Comparison of ENCODE assay signal across 24 mouse cellular contexts in the genomic region with DNA sequence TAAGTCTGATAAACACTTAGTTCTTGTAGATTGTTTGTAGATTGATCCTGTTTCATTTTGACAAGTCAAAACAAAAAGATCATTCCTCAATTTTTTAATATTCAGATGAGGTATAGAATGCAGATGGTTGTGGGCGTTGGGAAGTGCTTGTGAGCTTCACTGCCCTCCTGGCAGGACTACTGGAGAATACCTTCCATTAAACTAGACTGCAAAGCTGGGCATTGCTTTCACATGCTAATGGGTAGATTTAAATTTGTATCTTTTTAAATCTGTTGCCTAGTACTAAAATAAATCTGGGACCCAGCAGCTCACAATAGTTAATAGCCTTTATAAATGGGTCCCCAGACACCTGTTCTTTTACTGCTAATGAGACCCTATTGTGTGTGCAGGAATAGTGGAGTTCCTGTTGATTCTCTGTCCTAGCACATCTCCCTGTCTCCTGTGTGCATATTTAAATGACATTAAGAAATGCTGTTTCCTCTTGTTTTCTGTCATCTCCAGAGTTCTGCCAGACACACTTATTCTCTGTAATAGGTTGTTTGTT. TPM values are rescaled to one million over a fixed set of nuclear protein-coding genes. Genes with fewer than 3 reads are reported as not detected.
A peak's percentile ranks its signal among the peaks of the same experiment; 100 is the strongest.
DNase-seq lines count a peak whose midpoint lies in the region; ATAC-seq and TF ChIP-seq lines count a peak whose summit lies in the region.
"Had no signal": no experiment of that assay in that cellular context is flagged by ENCODE, and none has a peak within 500 bp of the region (broad histone marks: within the 10 kb centered on the region; RNA-seq: fewer than 3 reads in every experiment).

No protein-coding gene starts in this region.

- H3K4me1 ChIP-seq in hindbrain, embryonic 12.5 days = peaks cover 14% of the 10 kb centered on the region
- 0 out of 2 replicates have a peak, but pooled peaks cover 8% of the 10 kb centered on the region for H3K4me1 ChIP-seq in hindbrain, postnatal 0 days (ENCODE audit: insufficient read depth, low read length)
- no peaks in the 10 kb centered on the region for H3K4me1 ChIP-seq in ES-Bruce4 (ENCODE audit: control insufficient read depth, insufficient read depth, low read length)

- H3K27me3 ChIP-seq in hindbrain, embryonic 12.5 days = no peaks in the 10 kb centered on the region
- no peaks in the 10 kb centered on the region for H3K27me3 ChIP-seq in hindbrain, postnatal 0 days (ENCODE audit: insufficient read depth, low read length)
- no peaks in the 10 kb centered on the region for H3K27me3 ChIP-seq in ES-Bruce4 (ENCODE audit: control insufficient read depth, insufficient read depth, low read length, poor library complexity, severe bottlenecking)
- H3K27me3 ChIP-seq: embryonic facial prominence, embryonic 15.5 days; heart, embryonic 13.5 days; hindbrain, embryonic 15.5 days; kidney, embryonic 15.5 days; limb, embryonic 13.5 days; liver, embryonic 13.5 days had no signal

- no peak overlapping the region for H3K4me3 ChIP-seq in hindbrain, embryonic 12.5 days
- H3K4me3 ChIP-seq in hindbrain, postnatal 0 days (ENCODE audit: low read length) = no peak overlapping the region
- no peak overlapping the region for H3K4me3 ChIP-seq in ES-Bruce4 (ENCODE audit: low read depth, low read length)
- H3K4me3 ChIP-seq: embryonic facial prominence, embryonic 15.5 days; heart, embryonic 13.5 days; hindbrain, embryonic 15.5 days; kidney, embryonic 15.5 days; limb, embryonic 13.5 days; liver, embryonic 13.5 days had no signal

- H3K27ac ChIP-seq in hindbrain, embryonic 12.5 days = no peak overlapping the region
- H3K27ac ChIP-seq in hindbrain, postnatal 0 days = no peak overlapping the region
- H3K27ac ChIP-seq in ES-Bruce4 (ENCODE audit: insufficient read depth, low read length) = no peak overlapping the region
- H3K27ac ChIP-seq: embryonic facial prominence, embryonic 15.5 days; heart, embryonic 13.5 days; hindbrain, embryonic 15.5 days; kidney, embryonic 15.5 days; limb, embryonic 13.5 days; liver, embryonic 13.5 days had no signal

- H3K9me3 ChIP-seq in hindbrain, embryonic 12.5 days (replicated peaks) = no peaks in the 10 kb centered on the region
- no peaks in the 10 kb centered on the region for H3K9me3 ChIP-seq in hindbrain, postnatal 0 days (ENCODE audit: low read length)
- no peaks in the 10 kb centered on the region for H3K9me3 ChIP-seq in ES-Bruce4 (replicated peaks; ENCODE audit: control insufficient read depth, insufficient read depth, low read length, poor library complexity, severe bottlenecking)
- H3K9me3 ChIP-seq: embryonic facial prominence, embryonic 15.5 days; heart, embryonic 13.5 days; hindbrain, embryonic 15.5 days; kidney, embryonic 15.5 days; limb, embryonic 13.5 days; liver, embryonic 13.5 days had no signal

- H3K36me3 ChIP-seq in hindbrain, embryonic 12.5 days = no peaks in the 10 kb centered on the region
- H3K36me3 ChIP-seq in hindbrain, postnatal 0 days (ENCODE audit: insufficient read depth, low read length) = no peaks in the 10 kb centered on the region
- no peaks in the 10 kb centered on the region; the same call in 1 of the 2 replicates for H3K36me3 ChIP-seq in ES-Bruce4 (ENCODE audit: control insufficient read depth, insufficient read depth, low read length, poor library complexity, severe bottlenecking)
- H3K36me3 ChIP-seq: embryonic facial prominence, embryonic 15.5 days; heart, embryonic 13.5 days; hindbrain, embryonic 15.5 days; kidney, embryonic 15.5 days; limb, embryonic 13.5 days; liver, embryonic 13.5 days had no signal

- no peak overlapping the region for H3K4me2 ChIP-seq in hindbrain, embryonic 12.5 days (replicated peaks)
- no peak overlapping the region for H3K4me2 ChIP-seq in hindbrain, postnatal 0 days (ENCODE audit: low read depth, low read length)
- H3K4me2 ChIP-seq: embryonic facial prominence, embryonic 15.5 days; heart, embryonic 13.5 days; hindbrain, embryonic 15.5 days; kidney, embryonic 15.5 days; limb, embryonic 13.5 days; liver, embryonic 13.5 days; lung, embryonic 14.5 days had no signal

- 0 out of 2 replicates have a peak, but pooled peaks have one; percentile 12 for TF ChIP-seq EP300 in ES-Bruce4 (IDR thresholded peaks at IDR 0.05; ENCODE audit: insufficient read depth, low read depth, low read length)

- ATAC-seq in hindbrain, embryonic 12.5 days (ENCODE audit: low FRiP score) = 0 out of 2 replicates have a peak, but pooled peaks have one; percentile 43
- ATAC-seq in hindbrain, postnatal 0 days = no peak

- H3K9ac ChIP-seq in hindbrain, embryonic 12.5 days = no peak overlapping the region
- no peak overlapping the region for H3K9ac ChIP-seq in hindbrain, postnatal 0 days (replicated peaks; ENCODE audit: low read length)
- no peak overlapping the region for H3K9ac ChIP-seq in ES-Bruce4 (ENCODE audit: low read depth, poor library complexity, severe bottlenecking)
- H3K9ac ChIP-seq: embryonic facial prominence, embryonic 15.5 days; heart, embryonic 13.5 days; hindbrain, embryonic 15.5 days; kidney, embryonic 15.5 days; limb, embryonic 13.5 days; liver, embryonic 13.5 days; lung, embryonic 14.5 days had no signal

- 58% methylated on average over 1 of the region's 1 CpGs for WGBS in hindbrain, embryonic 12.5 days
- 44% methylated on average over 1 of the region's 1 CpGs for WGBS in hindbrain, postnatal 0 days

- TF ChIP-seq CTCF in hindbrain, postnatal 0 days (IDR thresholded peaks at IDR 0.05; ENCODE audit: low read depth) = no peak
- no peak for TF ChIP-seq CTCF in ES-Bruce4 (IDR thresholded peaks at IDR 0.05; ENCODE audit: low read depth, low read length)

- DNase-seq in hindbrain, postnatal 0 days (ENCODE audit: low spot score) = no peak
- DNase-seq in ZHBTc4 (ENCODE audit: low read depth, low spot score) = peak; percentile 19
- DNase-seq in mesoderm, embryonic 11.5 days (ENCODE audit: low read depth, low spot score) = peak; percentile 35
- DNase-seq in retina, embryonic 14.5 days (ENCODE audit: low spot score) = no peak
- DNase-seq in kidney, adult 18-20 months = no peak
- DNase-seq: adrenal gland, postnatal 10 days; B cell, adult 2 months; cerebellum, adult 11-12 months; cerebellum, postnatal 36 days; heart, adult 18-20 months; heart, postnatal 36 days; liver, embryonic 13.5 days; lung, embryonic 14.5 days; lung, postnatal 4 days; right cerebral cortex, postnatal 14 days; thymus, adult 18-20 months; thymus, postnatal 4 days had no signal

- no peak for TF ChIP-seq POLR2A in ES-Bruce4 (IDR thresholded peaks at IDR 0.05; ENCODE audit: insufficient read depth, low read length)

RNA-seq across cellular contexts. Expression of gene Pdss2, which starts 54.9 kb away (rescaled TPM):
- polyA plus RNA-seq in hindbrain, embryonic 12.5 days (2016; fragmentation: Nextera tagmentation; extraction: Ambion mirVana) = 14.6 and 14.9 TPM in 2 replicates
- total RNA-seq in hindbrain, postnatal 0 days (2014; rRNA removed) = 18.3 and 20.9 TPM in 2 replicates
- 17.4 and 17.5 TPM in 2 replicates for polyA plus RNA-seq in hindbrain, postnatal 0 days (2015; fragmentation: Nextera tagmentation; extraction: Ambion mirVana)
- 12.6 and 13.1 TPM in 2 replicates for polyA plus RNA-seq in ES-Bruce4 (2011; ENCODE audit: insufficient read depth, insufficient read length, low read depth, missing spikeins)

Comparison
In these comparisons a context has a peak if more than half of its experiments do, and no peak if none do; other contexts are left out.
1. DNase-seq: peak in ZHBTc4 (single experiment) and mesoderm, embryonic 11.5 days (single experiment); none in hindbrain, postnatal 0 days (single experiment), retina, embryonic 14.5 days (single experiment) and kidney, adult 18-20 months (single experiment).